Mouse (Mus musculus): ENCODE measurements around the gene Mpeg1.

- TF ChIP-seq CTCF (IDR thresholded peaks at IDR 0.05; ENCODE audit: borderline replicate concordance, insufficient read depth, low read depth, low read length) (no peak), POLR2A (IDR thresholded peaks at IDR 0.05; ENCODE audit: borderline replicate concordance, insufficient read depth, low read length) (no peak)
Observed at GRCm38 (mm10) chr19:12459516-12459915, 1.1 kb upstream of the Mpeg1 start.

All from cerebellum, adult 2 months (tissue).